Mouse (Mus musculus) thymus, adult 2 months (tissue): ENCODE measurements around the gene Pmvk. TPM values are rescaled to one million over a fixed set of nuclear protein-coding genes. Genes with fewer than 3 reads are reported as not detected.

Experiments
- DNase-seq: peaks from one replicate; pipeline ENCODE4 v3.0.0; 2021
- H3K27ac ChIP-seq: fragments of 200-500 bp; 2 replicates; pipeline ENCODE4 v1.5.1; 2012; ENCODE audit warnings: low read length, control low read depth; ENCODE audit not compliant: control insufficient read depth, insufficient read depth
- H3K27me3 ChIP-seq: fragments of 200-500 bp; 2 replicates; pipeline ENCODE4 v1.6.1; 2012; ENCODE audit warnings: mild to moderate bottlenecking, low read length, moderate library complexity, mixed read lengths; ENCODE audit not compliant: control insufficient read depth, insufficient read depth
- H3K36me3 ChIP-seq: fragments of 200-500 bp; 2 replicates; pipeline ENCODE4 v1.6.1; 2012; ENCODE audit warnings: mild to moderate bottlenecking, low read length, moderate library complexity; ENCODE audit not compliant: control insufficient read depth, insufficient read depth
- H3K4me1 ChIP-seq: fragments of 200-500 bp; replicated peaks from 2 replicates; pipeline ENCODE4 v1.6.1; 2012; ENCODE audit warnings: low read length; ENCODE audit not compliant: control insufficient read depth, insufficient read depth
- H3K4me3 ChIP-seq: fragments of 200-500 bp; 2 replicates; pipeline ENCODE4 v1.5.1; 2012; ENCODE audit warnings: mild to moderate bottlenecking, low read length, control low read depth, moderate library complexity; ENCODE audit not compliant: control insufficient read depth, insufficient read depth
- CTCF ChIP-seq: fragments of 200-500 bp; IDR thresholded peaks from 2 replicates; pipeline ENCODE4 v1.5.1; 2012; ENCODE audit warnings: mild to moderate bottlenecking, control low read depth, low read length, moderate library complexity, borderline replicate concordance; ENCODE audit not compliant: control insufficient read depth, poor library complexity, insufficient read depth; ENCODE audit errors: extremely low read depth
- POLR2A ChIP-seq: fragments of 200-500 bp; IDR thresholded peaks from 2 replicates; pipeline ENCODE4 v1.6.1; 2012; ENCODE audit warnings: mild to moderate bottlenecking, low read length, control low read depth, moderate library complexity; ENCODE audit not compliant: control insufficient read depth, poor library complexity, insufficient read depth; ENCODE audit errors: extremely low read depth
- WGBS: fragments of 180-500 bp; shearing (Covaris S2); methylation state at CpG from one replicate; pipeline ENCODE4 v1.1.7; 2018; 5-methylcytosine and 5-hydroxymethylcytosine counted together
- polyA plus RNA-seq: library from polyadenylated mRNA; depleted of rRNA; stranded (reverse); fragments of >200 nt; gene quantifications from 2 replicates; pipeline ENCODE4 v1.2.3, GENCODE M21; 2012

Pmvk gene
- polyA plus RNA-seq, 1 experiment: 22.6 TPM

- 51% methylated on average over 7 of the region's 7 CpGs for WGBS
- no peaks in the 10 kb centered on the region for H3K4me1 ChIP-seq
- no peaks in the 10 kb centered on the region for H3K36me3 ChIP-seq
- no peak for TF ChIP-seq CTCF
- no peak overlapping the region for H3K4me3 ChIP-seq
- H3K27ac ChIP-seq: no peak overlapping the region
- DNase-seq: no peak
- H3K27me3 ChIP-seq: no peaks in the 10 kb centered on the region
Observed at GRCm38 (mm10) chr3:89499696-89500095, 45.4 kb downstream of the Pmvk start.

GRCm38 (mm10) chr3:89501486-89501885, 47.1 kb downstream of the Pmvk start:
- DNase-seq: no peak
- Histone ChIP-seq H3K4me1 (no peaks in the 10 kb centered on the region), H3K27ac (no peak overlapping the region), H3K4me3 (no peak overlapping the region), H3K27me3 (no peaks in the 10 kb centered on the region), H3K36me3 (no peaks in the 10 kb centered on the region)
- TF ChIP-seq CTCF (no peak), POLR2A (no peak)

- DNase-seq: no peak
- H3K27me3 ChIP-seq: no peaks in the 10 kb centered on the region
- 13% methylated on average over 7 of the region's 7 CpGs for WGBS
- TF ChIP-seq POLR2A: no peak
- TF ChIP-seq CTCF: no peak
- no peak overlapping the region for H3K27ac ChIP-seq
- H3K4me1 ChIP-seq: no peaks in the 10 kb centered on the region
- no peak overlapping the region for H3K4me3 ChIP-seq
- no peaks in the 10 kb centered on the region for H3K36me3 ChIP-seq
Observed at GRCm38 (mm10) chr3:89502551-89502950, 48.2 kb downstream of the Pmvk start.

- TF ChIP-seq CTCF: no peak
- TF ChIP-seq POLR2A: no peak
- H3K4me3 ChIP-seq: no peak overlapping the region
- H3K4me1 ChIP-seq: no peaks in the 10 kb centered on the region
- 56% methylated on average over 9 of the region's 9 CpGs for WGBS
- no peak overlapping the region for H3K27ac ChIP-seq
- no peaks in the 10 kb centered on the region for H3K36me3 ChIP-seq
- H3K27me3 ChIP-seq: no peaks in the 10 kb centered on the region; the same call in 1 of the 2 replicates
- DNase-seq: no peak
Observed at GRCm38 (mm10) chr3:89508041-89508440, 53.7 kb downstream of the Pmvk start.

GRCm38 (mm10) chr3:89510979-89511378, 56.6 kb downstream of the Pmvk start:
- Histone ChIP-seq H3K36me3 (no peaks in the 10 kb centered on the region), H3K27me3 (no peaks in the 10 kb centered on the region; the same call in 1 of the 2 replicates), H3K27ac (no peak overlapping the region), H3K4me1 (no peaks in the 10 kb centered on the region), H3K4me3 (no peak overlapping the region)
- 13% methylated on average over 4 of the region's 4 CpGs for WGBS
- TF ChIP-seq POLR2A (no peak), CTCF (no peak)
- peak; percentile 30 for DNase-seq

GRCm38 (mm10) chr3:89511400-89511799, 57.1 kb downstream of the Pmvk start:
- WGBS: 55% methylated on average over 15 of the region's 15 CpGs
- TF ChIP-seq CTCF (no peak), POLR2A (no peak)
- H3K4me1 ChIP-seq: no peaks in the 10 kb centered on the region
- DNase-seq: no peak
- H3K36me3 ChIP-seq: no peaks in the 10 kb centered on the region
- H3K27ac ChIP-seq: no peak overlapping the region
- H3K4me3 ChIP-seq: no peak overlapping the region
- no peaks in the 10 kb centered on the region; the same call in 1 of the 2 replicates for H3K27me3 ChIP-seq

GRCm38 (mm10) chr3:89512225-89512624, 57.9 kb downstream of the Pmvk start:
- Histone ChIP-seq H3K36me3 (no peaks in the 10 kb centered on the region), H3K27me3 (no peaks in the 10 kb centered on the region; the same call in 1 of the 2 replicates), H3K4me1 (no peaks in the 10 kb centered on the region), H3K27ac (no peak overlapping the region), H3K4me3 (no peak overlapping the region)
- peak; percentile 19 for DNase-seq
- peak; percentile 50; the same call in 1 of the 2 replicates for TF ChIP-seq CTCF
- no peak for TF ChIP-seq POLR2A
- 92% methylated on average over 2 of the region's 2 CpGs for WGBS
